In genomic region chr4:128776568-128777289, GRCm38 (mm10) we compare ENCODE assay signal across 8 mouse cellular contexts. TPM values are rescaled to one million over a fixed set of nuclear protein-coding genes. Genes with fewer than 3 reads are reported as not detected.
DNase-seq lines count a peak whose midpoint lies in the region; ATAC-seq and TF ChIP-seq lines count a peak whose summit lies in the region.

No protein-coding gene starts in this region.

- H3K27ac ChIP-seq in heart, embryonic 15.5 days = no peak overlapping the region
- no peak overlapping the region for H3K27ac ChIP-seq in liver, embryonic 14.5 days
- no peak overlapping the region for H3K27ac ChIP-seq in neural tube, embryonic 12.5 days
- no peak overlapping the region for H3K27ac ChIP-seq in testis, adult 2 months (ENCODE audit: control insufficient read depth, insufficient read depth, low read depth, low read length)

- no peaks in the 10 kb centered on the region for H3K4me1 ChIP-seq in heart, embryonic 15.5 days (replicated peaks)
- no peaks in the 10 kb centered on the region for H3K4me1 ChIP-seq in liver, embryonic 14.5 days (replicated peaks; ENCODE audit: control insufficient read depth in 2 of 2, insufficient read depth in 2 of 2, low read length in 1 of 2)
- peaks cover 3% of the 10 kb centered on the region; the same call in 1 of the 2 replicates for H3K4me1 ChIP-seq in neural tube, embryonic 12.5 days
- H3K4me1 ChIP-seq in testis, adult 2 months (ENCODE audit: control insufficient read depth, insufficient read depth, low read length) = peaks cover 7% of the 10 kb centered on the region

- no peaks in the 10 kb centered on the region for H3K36me3 ChIP-seq in C2C12 (ENCODE audit: control insufficient read depth, insufficient read depth)
- H3K36me3 ChIP-seq in heart, embryonic 15.5 days = peaks cover 62% of the 10 kb centered on the region
- no peaks in the 10 kb centered on the region; the same call in 1 of the 2 replicates for H3K36me3 ChIP-seq in liver, embryonic 14.5 days (replicated peaks; ENCODE audit: control insufficient read depth, insufficient read depth, low read depth)
- peaks cover 96% of the 10 kb centered on the region for H3K36me3 ChIP-seq in neural tube, embryonic 12.5 days
- H3K36me3 ChIP-seq in testis, adult 2 months (ENCODE audit: control insufficient read depth, insufficient read depth, low read length) = no peaks in the 10 kb centered on the region

- H3K9me3 ChIP-seq in heart, embryonic 15.5 days (replicated peaks) = no peaks in the 10 kb centered on the region
- H3K9me3 ChIP-seq in liver, embryonic 14.5 days (ENCODE audit: control insufficient read depth, low read length) = no peaks in the 10 kb centered on the region
- H3K9me3 ChIP-seq in neural tube, embryonic 12.5 days = no peaks in the 10 kb centered on the region

- H3K79me2 ChIP-seq in C2C12 (ENCODE audit: control insufficient read depth, insufficient read depth) = no peaks in the 10 kb centered on the region

- no peak overlapping the region for H3ac ChIP-seq in C2C12 (ENCODE audit: control insufficient read depth, insufficient read length, low read depth)

- no peak overlapping the region for H3K4me3 ChIP-seq in C2C12 (ENCODE audit: insufficient read depth, poor library complexity, severe bottlenecking)
- no peak overlapping the region for H3K4me3 ChIP-seq in heart, embryonic 15.5 days
- H3K4me3 ChIP-seq in liver, embryonic 14.5 days (ENCODE audit: insufficient read depth in 1 of 2, low read depth in 2 of 2, low read length in 2 of 2) = no peak overlapping the region
- no peak overlapping the region for H3K4me3 ChIP-seq in neural tube, embryonic 12.5 days
- peak overlapping the region; percentile 48 for H3K4me3 ChIP-seq in testis, adult 2 months (ENCODE audit: control insufficient read depth, low read depth, low read length)

- no peaks in the 10 kb centered on the region for H3K27me3 ChIP-seq in C2C12 (ENCODE audit: control insufficient read depth, insufficient read depth, insufficient read length)
- no peaks in the 10 kb centered on the region for H3K27me3 ChIP-seq in heart, embryonic 15.5 days
- H3K27me3 ChIP-seq in liver, embryonic 14.5 days (ENCODE audit: control insufficient read depth, insufficient read depth, low read length) = no peaks in the 10 kb centered on the region
- H3K27me3 ChIP-seq in neural tube, embryonic 12.5 days (replicated peaks) = no peaks in the 10 kb centered on the region
- H3K27me3 ChIP-seq in testis, adult 2 months (ENCODE audit: control insufficient read depth, insufficient read depth, low read length) = no peaks in the 10 kb centered on the region

- peak; percentile 75 for ATAC-seq in erythroid progenitor cell, adult 5-6 weeks (replicated peaks; ENCODE audit: low FRiP score, poor library complexity, severe bottlenecking)
- peak; percentile 44 for ATAC-seq in heart, embryonic 15.5 days (replicated peaks; ENCODE audit: insufficient number of reproducible peaks, insufficient read depth, low FRiP score, low read depth)
- peak; percentile 35; the same call in 1 of the 2 replicates for ATAC-seq in liver, embryonic 14.5 days (ENCODE audit: insufficient read depth)
- peak; percentile 25 for ATAC-seq in neural tube, embryonic 12.5 days (ENCODE audit: low FRiP score, low read depth)

- no peak for TF ChIP-seq EP300 in liver, embryonic 14.5 days (IDR thresholded peaks at IDR 0.05; ENCODE audit: low read depth)

- WGBS in heart, embryonic 15.5 days = 46% methylated on average over 20 of the region's 20 CpGs
- 54% methylated on average over 20 of the region's 20 CpGs for WGBS in liver, embryonic 14.5 days (ENCODE audit: insufficient replicate concordance)
- 48% methylated on average over 20 of the region's 20 CpGs for WGBS in neural tube, embryonic 12.5 days

- H3K9ac ChIP-seq in heart, embryonic 15.5 days = no peak overlapping the region
- no peak overlapping the region for H3K9ac ChIP-seq in liver, embryonic 14.5 days (replicated peaks)
- no peak overlapping the region for H3K9ac ChIP-seq in neural tube, embryonic 12.5 days

- no peak overlapping the region for H3K4me2 ChIP-seq in heart, embryonic 15.5 days
- no peak overlapping the region for H3K4me2 ChIP-seq in liver, embryonic 14.5 days (ENCODE audit: low read depth)
- no peak overlapping the region for H3K4me2 ChIP-seq in neural tube, embryonic 12.5 days (replicated peaks)

- no peak for TF ChIP-seq POLR2A in testis, adult 2 months (IDR thresholded peaks at IDR 0.05; ENCODE audit: control insufficient read depth, low read depth, low read length)

- DNase-seq in brain, adult 2 months (ENCODE audit: low read depth, low spot score) = peak; percentile 78
- peak; percentile 90 for DNase-seq in kidney, postnatal 10 days
- peak in 2 of 3 experiments; percentile 35 to 38 for DNase-seq in liver, embryonic 14.5 days (ENCODE audit: low read depth in 3 of 3, low spot score in 3 of 3)

- no peaks in the 10 kb centered on the region for H3K79me3 ChIP-seq in C2C12 (ENCODE audit: low read depth)

- TF ChIP-seq CTCF in C2C12 (IDR thresholded peaks at IDR 0.05; ENCODE audit: control insufficient read depth, insufficient read depth, insufficient read length) = peak; percentile 82
- TF ChIP-seq CTCF in liver, embryonic 14.5 days (IDR thresholded peaks at IDR 0.05; ENCODE audit: low read depth) = peak; percentile 99
- peak; percentile 98 for TF ChIP-seq CTCF in testis, adult 2 months (IDR thresholded peaks at IDR 0.05; ENCODE audit: control insufficient read depth, insufficient read depth, insufficient replicate concordance, low read depth, low read length)

TF ChIP-seq in C2C12, 6 proteins besides CTCF, POLR2A, EP300 and RAD21:
- no peak for TF ChIP-seq FOSL1 (IDR thresholded peaks at IDR 0.05; ENCODE audit: insufficient read depth, low read length, poor library complexity, severe bottlenecking)
- no peak for TF ChIP-seq USF1 (IDR thresholded peaks at IDR 0.05; ENCODE audit: low read depth)
- TF ChIP-seq MAX (IDR thresholded peaks at IDR 0.05) = no peak
- TF ChIP-seq MYOG (IDR thresholded peaks at IDR 0.05; ENCODE audit: control insufficient read depth, extremely low read depth, insufficient read length) = no peak
- TF ChIP-seq CEBPB (IDR thresholded peaks at IDR 0.05; ENCODE audit: low read depth) = no peak
- no peak for TF ChIP-seq MYOD1 (IDR thresholded peaks at IDR 0.05; ENCODE audit: control insufficient read depth, insufficient read length, low read depth)

RNA-seq across cellular contexts. Expression of gene A3galt2, which starts 21.6 kb away (rescaled TPM):
- polyA plus RNA-seq in C2C12 (2012; fragmentation: generic; extraction: Trizol) = 0.15 TPM
- not detected in 2 replicates for total RNA-seq in erythroid progenitor cell, adult 5-6 weeks (2015; ENCODE audit: low replicate concordance)
- 0.08 TPM in 1 of 2 replicates, not detected in the other for total RNA-seq in erythroid progenitor cell, adult 5-6 weeks (2017; ENCODE audit: low replicate concordance)
- polyA plus RNA-seq in heart, embryonic 15.5 days (2015; fragmentation: Nextera tagmentation; extraction: Ambion mirVana) = 0.04 TPM in 1 of 2 replicates, not detected in the other
- polyA plus RNA-seq in liver, embryonic 14.5 days (2012; rRNA removed) = 0.06 and 0.09 TPM in 2 replicates
- polyA plus RNA-seq in liver, embryonic 14.5 days (2014; fragmentation: Nextera tagmentation; extraction: Ambion mirVana) = 0.04 TPM in 1 of 2 replicates, not detected in the other
- 0.46 and 0.54 TPM in 2 replicates for polyA plus RNA-seq in neural tube, embryonic 12.5 days (2016; fragmentation: Nextera tagmentation; extraction: Ambion mirVana)
- polyA plus RNA-seq in testis, adult 2 months (2012; rRNA removed) = 0.06 and 0.07 TPM in 2 replicates

RNA-seq across cellular contexts. Expression of gene Zfp362, which starts 29.1 kb away (rescaled TPM):
- polyA plus RNA-seq in C2C12 (2012; fragmentation: generic; extraction: Trizol) = 9.9 TPM
- 8.6 and 10.5 TPM in 2 replicates for total RNA-seq in erythroid progenitor cell, adult 5-6 weeks (2015; ENCODE audit: low replicate concordance)
- 0.08 and 0.26 TPM in 2 replicates for total RNA-seq in erythroid progenitor cell, adult 5-6 weeks (2017; ENCODE audit: low replicate concordance)
- 14.2 and 21.1 TPM in 2 replicates for polyA plus RNA-seq in heart, embryonic 15.5 days (2015; fragmentation: Nextera tagmentation; extraction: Ambion mirVana)
- 7.6 and 8.2 TPM in 2 replicates for polyA plus RNA-seq in liver, embryonic 14.5 days (2012; rRNA removed)
- 6.2 and 7.4 TPM in 2 replicates for polyA plus RNA-seq in liver, embryonic 14.5 days (2014; fragmentation: Nextera tagmentation; extraction: Ambion mirVana)
- polyA plus RNA-seq in neural tube, embryonic 12.5 days (2016; fragmentation: Nextera tagmentation; extraction: Ambion mirVana) = 45.5 and 51.3 TPM in 2 replicates
- 16.0 and 16.5 TPM in 2 replicates for polyA plus RNA-seq in testis, adult 2 months (2012; rRNA removed)

Comparison
In these comparisons a context has a peak if more than half of its experiments do, and no peak if none do; other contexts are left out.
1. DNase-seq: peak in every context shown above with its lines; median percentile 90 in kidney, postnatal 10 days; 78 in brain, adult 2 months; 36 in liver, embryonic 14.5 days.
2. ATAC-seq: peak in every context shown above with its lines; median percentile 75 in erythroid progenitor cell, adult 5-6 weeks; 44 in heart, embryonic 15.5 days; 35 in liver, embryonic 14.5 days; 25 in neural tube, embryonic 12.5 days.